Mouse (Mus musculus): ENCODE data around the gene Tmem106c. TPM values are rescaled to one million over a fixed set of nuclear protein-coding genes. Genes with fewer than 3 reads are reported as not detected.

Gene Tmem106c
- polyA plus RNA-seq, 1 experiment from 2014 or later: 52.0 TPM

DNA sequence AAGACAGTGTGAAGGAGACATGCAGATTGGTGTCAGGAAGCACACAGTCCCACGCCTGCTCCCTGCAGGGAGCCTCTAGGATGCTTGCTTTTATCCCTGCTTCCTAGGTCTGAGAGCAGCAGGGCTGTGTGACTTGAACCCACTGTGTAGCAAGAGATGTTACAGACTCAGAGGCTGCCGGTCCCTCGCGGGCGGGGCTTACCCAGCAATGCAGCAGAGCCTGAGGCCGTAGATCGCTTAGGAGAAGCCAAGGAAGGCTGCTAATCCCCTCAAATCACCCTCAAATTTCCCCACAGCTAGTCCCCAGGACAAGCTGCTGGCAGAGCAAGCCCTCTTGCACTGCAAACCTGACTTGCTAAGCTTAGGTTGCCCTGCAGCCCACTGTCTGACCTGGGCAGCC is 15.3 kb upstream of the Tmem106c start:
- Histone ChIP-seq H3K9me3 (ENCODE audit: control insufficient read depth, low read length) (no peaks in the 10 kb centered on the region), H3K4me2 (replicated peaks; ENCODE audit: low read depth, low read length) (no peak overlapping the region), H3K4me1 (replicated peaks; ENCODE audit: control insufficient read depth, insufficient read depth, low read length) (no peaks in the 10 kb centered on the region), H3K27me3 (ENCODE audit: control insufficient read depth, insufficient read depth, low read length) (no peaks in the 10 kb centered on the region), H3K27ac (ENCODE audit: low read depth, low read length) (no peak overlapping the region), H3K36me3 (ENCODE audit: control insufficient read depth, insufficient read depth, low read length) (no peaks in the 10 kb centered on the region), H3K9ac (ENCODE audit: low read depth, low read length) (no peak overlapping the region), H3K4me3 (ENCODE audit: low read depth, low read length) (no peak overlapping the region)
- DNase-seq (ENCODE audit: low spot score): no peak
- WGBS: 51% methylated on average over 7 of the region's 7 CpGs
- ATAC-seq (ENCODE audit: low FRiP score): no peak

DNA sequence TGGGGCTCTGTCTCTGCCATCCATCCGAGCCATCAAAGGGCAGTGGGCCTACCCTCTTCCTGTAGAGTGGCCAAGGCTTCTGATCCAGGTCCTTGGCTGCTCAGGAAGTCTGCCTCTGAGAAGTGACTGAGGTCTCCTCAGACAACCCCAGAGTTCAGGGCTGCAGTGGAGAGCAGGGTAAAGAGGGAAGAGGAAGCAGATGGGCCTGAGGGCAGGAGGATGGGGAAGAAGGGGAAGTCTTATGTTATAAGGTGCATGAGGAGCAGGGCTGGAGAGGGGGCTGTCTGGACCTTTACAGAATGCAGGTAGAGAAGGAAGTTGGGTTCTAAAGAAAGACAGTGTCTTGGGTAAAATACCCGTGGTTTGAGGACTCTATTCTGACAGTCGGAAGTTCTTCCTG is 14.3 kb upstream of the Tmem106c start:
- 79% methylated on average over 3 of the region's 3 CpGs for WGBS
- no peak overlapping the region for H3K9ac ChIP-seq (ENCODE audit: low read depth, low read length)

DNA sequence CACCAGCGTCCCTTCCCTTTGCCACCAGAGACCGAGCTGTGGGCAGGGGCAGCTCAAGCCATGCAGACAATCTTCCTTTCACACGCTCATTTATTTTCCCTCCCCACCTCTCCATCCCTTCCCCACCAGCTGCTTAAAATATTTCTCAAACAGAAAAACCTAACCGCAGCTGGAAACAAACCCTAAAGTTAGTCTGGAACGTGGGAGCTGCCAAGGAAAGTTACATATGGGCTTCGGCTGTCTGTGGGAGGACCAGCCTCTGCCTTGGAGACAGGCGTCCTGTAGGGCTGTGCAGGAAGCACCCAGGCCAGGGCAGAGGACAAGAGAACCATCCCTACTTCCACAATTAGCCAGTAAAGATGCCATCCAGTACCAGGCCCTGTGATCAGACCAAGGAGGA is 13.8 kb upstream of the Tmem106c start:
- no peaks in the 10 kb centered on the region for H3K27me3 ChIP-seq (ENCODE audit: control insufficient read depth, insufficient read depth, low read length)
- no peaks in the 10 kb centered on the region for H3K9me3 ChIP-seq (ENCODE audit: control insufficient read depth, low read length)
- H3K9ac ChIP-seq (ENCODE audit: low read depth, low read length): no peak overlapping the region
- no peak for ATAC-seq (ENCODE audit: low FRiP score)
- WGBS: 76% methylated on average over 7 of the region's 7 CpGs
- H3K4me3 ChIP-seq (ENCODE audit: low read depth, low read length): no peak overlapping the region
- no peak for DNase-seq (ENCODE audit: low spot score)
- no peak overlapping the region for H3K27ac ChIP-seq (ENCODE audit: low read depth, low read length)
- no peaks in the 10 kb centered on the region for H3K36me3 ChIP-seq (ENCODE audit: control insufficient read depth, insufficient read depth, low read length)
- 0 out of 2 replicates have a peak, but pooled peaks cover under 1% of the 10 kb centered on the region for H3K4me1 ChIP-seq (replicated peaks; ENCODE audit: control insufficient read depth, insufficient read depth, low read length)
- no peak overlapping the region for H3K4me2 ChIP-seq (replicated peaks; ENCODE audit: low read depth, low read length)

More for the DNA sequence above, 14.3 kb upstream of the Tmem106c start:
- H3K4me3 ChIP-seq (ENCODE audit: low read depth, low read length): no peak overlapping the region
- DNase-seq (ENCODE audit: low spot score) (no peak), ATAC-seq (ENCODE audit: low FRiP score) (no peak)
- H3K4me2 ChIP-seq (replicated peaks; ENCODE audit: low read depth, low read length): no peak overlapping the region
- no peaks in the 10 kb centered on the region for H3K27me3 ChIP-seq (ENCODE audit: control insufficient read depth, insufficient read depth, low read length)
- H3K9me3 ChIP-seq (ENCODE audit: control insufficient read depth, low read length): no peaks in the 10 kb centered on the region
- H3K27ac ChIP-seq (ENCODE audit: low read depth, low read length): no peak overlapping the region
- H3K36me3 ChIP-seq (ENCODE audit: control insufficient read depth, insufficient read depth, low read length): no peaks in the 10 kb centered on the region
- H3K4me1 ChIP-seq (replicated peaks; ENCODE audit: control insufficient read depth, insufficient read depth, low read length): no peaks in the 10 kb centered on the region

DNA sequence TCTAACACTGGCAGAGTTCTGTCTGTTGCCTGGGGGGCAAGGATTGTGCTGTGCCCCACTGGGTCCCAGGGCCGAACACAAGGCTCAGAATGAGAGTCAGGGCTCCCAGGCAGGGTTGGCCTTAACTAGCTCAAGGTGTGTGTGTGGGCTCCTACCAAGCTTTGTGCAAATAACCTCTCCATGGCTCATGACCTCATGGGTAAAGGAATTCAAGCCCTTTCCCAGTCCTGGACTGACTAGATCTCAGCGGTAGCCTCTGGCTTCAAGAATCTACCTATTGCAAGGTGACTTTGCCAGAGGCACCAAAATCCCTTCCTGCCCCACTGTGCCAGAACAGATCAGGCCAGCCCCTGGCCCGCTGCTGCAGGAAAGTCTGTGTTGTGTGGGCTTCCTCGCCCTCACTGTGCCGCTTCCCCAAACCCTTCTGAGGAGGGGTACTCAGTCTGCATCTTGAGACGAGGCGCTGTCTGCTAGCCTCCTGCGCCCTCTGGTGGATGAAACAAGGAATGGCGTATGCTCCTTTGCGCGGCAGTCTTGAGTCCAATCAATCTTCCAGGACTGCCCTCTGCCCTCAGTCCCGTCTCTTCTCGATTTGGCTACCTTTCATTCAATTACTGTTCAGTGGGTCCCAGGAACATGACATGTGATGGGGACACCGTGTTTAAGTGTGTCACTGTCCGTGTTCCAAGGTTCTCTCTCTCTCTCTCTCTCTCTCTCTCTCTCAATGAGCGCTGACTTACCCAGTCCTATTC is 11.7 kb upstream of the Tmem106c start:
- DNase-seq (ENCODE audit: low spot score): peak; percentile 90
- WGBS: 16% methylated on average over 16 of the region's 16 CpGs
- 0 out of 2 replicates have a peak, but pooled peaks cover 4% of the 10 kb centered on the region for H3K4me1 ChIP-seq (replicated peaks; ENCODE audit: control insufficient read depth, insufficient read depth, low read length)
- H3K36me3 ChIP-seq (ENCODE audit: control insufficient read depth, insufficient read depth, low read length): no peaks in the 10 kb centered on the region
- peak; percentile 56; the same call in 1 of the 2 replicates for ATAC-seq (ENCODE audit: low FRiP score)
- no peaks in the 10 kb centered on the region for H3K9me3 ChIP-seq (ENCODE audit: control insufficient read depth, low read length)
- H3K4me2 ChIP-seq (replicated peaks; ENCODE audit: low read depth, low read length): no peak overlapping the region
- no peak overlapping the region for H3K27ac ChIP-seq (ENCODE audit: low read depth, low read length)
- no peaks in the 10 kb centered on the region for H3K27me3 ChIP-seq (ENCODE audit: control insufficient read depth, insufficient read depth, low read length)
- H3K9ac ChIP-seq (ENCODE audit: low read depth, low read length): no peak overlapping the region
- no peak overlapping the region for H3K4me3 ChIP-seq (ENCODE audit: low read depth, low read length)

DNA sequence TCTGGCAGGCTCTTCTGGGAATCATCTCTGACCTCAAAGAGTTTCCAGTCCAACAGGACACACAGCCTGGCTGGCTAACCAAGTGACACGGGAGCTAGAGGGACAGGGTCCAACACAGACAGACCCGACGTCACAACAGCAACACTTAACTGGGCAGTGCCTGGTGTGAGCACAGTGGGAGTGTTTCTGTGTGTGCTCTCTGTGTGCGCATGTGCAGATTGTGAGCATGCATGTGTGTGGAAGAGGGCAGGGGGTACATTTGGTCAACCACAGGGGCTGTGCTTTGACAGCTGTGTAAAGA is 11.2 kb upstream of the Tmem106c start:
- Histone ChIP-seq H3K36me3 (ENCODE audit: control insufficient read depth, insufficient read depth, low read length) (no peaks in the 10 kb centered on the region), H3K27ac (ENCODE audit: low read depth, low read length) (no peak overlapping the region), H3K27me3 (ENCODE audit: control insufficient read depth, insufficient read depth, low read length) (no peaks in the 10 kb centered on the region), H3K4me3 (ENCODE audit: low read depth, low read length) (no peak overlapping the region), H3K4me1 (replicated peaks; ENCODE audit: control insufficient read depth, insufficient read depth, low read length) (0 out of 2 replicates have a peak, but pooled peaks cover 4% of the 10 kb centered on the region), H3K4me2 (replicated peaks; ENCODE audit: low read depth, low read length) (no peak overlapping the region), H3K9ac (ENCODE audit: low read depth, low read length) (no peak overlapping the region), H3K9me3 (ENCODE audit: control insufficient read depth, low read length) (no peaks in the 10 kb centered on the region)
- 0 out of 2 replicates have a peak, but pooled peaks have one; percentile 35 for ATAC-seq (ENCODE audit: low FRiP score)
- WGBS: 68% methylated on average over 4 of the region's 4 CpGs
- DNase-seq (ENCODE audit: low spot score): no peak

DNA sequence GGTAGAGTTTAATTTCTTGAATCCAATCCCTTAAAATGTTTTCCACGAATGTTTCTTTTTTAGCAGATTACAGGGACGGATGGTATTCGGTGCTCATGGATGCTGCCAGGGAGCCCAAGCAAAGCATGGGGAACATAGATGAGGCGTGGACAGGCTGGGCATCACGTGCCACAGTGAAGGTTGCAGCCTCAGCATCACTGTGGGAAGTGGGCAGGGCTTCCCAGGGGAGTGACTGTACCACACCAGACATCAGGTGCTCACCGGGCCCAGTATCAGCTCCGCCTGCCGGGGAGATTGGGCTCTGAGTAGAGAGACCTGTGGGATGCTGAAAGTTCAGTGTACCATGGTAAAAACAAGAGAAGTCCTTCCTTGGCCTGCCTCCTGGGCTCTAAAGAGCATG is 9.3 kb upstream of the Tmem106c start:
- Histone ChIP-seq H3K9ac (ENCODE audit: low read depth, low read length) (no peak overlapping the region), H3K36me3 (ENCODE audit: control insufficient read depth, insufficient read depth, low read length) (no peaks in the 10 kb centered on the region), H3K4me1 (replicated peaks; ENCODE audit: control insufficient read depth, insufficient read depth, low read length) (0 out of 2 replicates have a peak, but pooled peaks cover 4% of the 10 kb centered on the region), H3K27ac (ENCODE audit: low read depth, low read length) (no peak overlapping the region), H3K9me3 (ENCODE audit: control insufficient read depth, low read length) (no peaks in the 10 kb centered on the region), H3K4me2 (replicated peaks; ENCODE audit: low read depth, low read length) (no peak overlapping the region), H3K27me3 (ENCODE audit: control insufficient read depth, insufficient read depth, low read length) (no peaks in the 10 kb centered on the region), H3K4me3 (ENCODE audit: low read depth, low read length) (no peak overlapping the region)
- WGBS: 84% methylated on average over 8 of the region's 8 CpGs
- ATAC-seq (ENCODE audit: low FRiP score): no peak
- no peak for DNase-seq (ENCODE audit: low spot score)

DNA sequence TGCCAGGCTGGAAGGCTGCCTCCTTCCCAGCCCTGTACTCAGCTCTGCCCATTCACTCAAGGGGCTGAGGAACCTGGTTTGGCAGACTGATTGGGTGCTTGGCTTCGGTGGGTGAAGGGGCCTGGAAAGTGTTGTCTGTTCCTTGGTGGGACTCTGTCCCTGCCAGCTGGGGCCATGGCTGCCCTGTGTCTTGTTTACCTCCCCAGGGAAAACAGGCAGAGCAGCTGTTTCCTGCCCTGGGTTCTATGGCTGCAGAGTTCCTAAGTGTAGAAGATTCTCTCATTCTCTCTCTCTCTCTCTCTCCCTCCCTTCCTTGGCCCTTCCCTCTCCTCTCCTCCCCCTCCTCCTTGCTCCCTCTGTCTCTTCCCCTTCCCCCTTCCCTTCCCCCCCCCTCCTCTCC is 8.7 kb upstream of the Tmem106c start:
- Histone ChIP-seq H3K27me3 (ENCODE audit: control insufficient read depth, insufficient read depth, low read length) (no peaks in the 10 kb centered on the region), H3K4me3 (ENCODE audit: low read depth, low read length) (no peak overlapping the region), H3K27ac (ENCODE audit: low read depth, low read length) (no peak overlapping the region), H3K9ac (ENCODE audit: low read depth, low read length) (no peak overlapping the region), H3K36me3 (ENCODE audit: control insufficient read depth, insufficient read depth, low read length) (no peaks in the 10 kb centered on the region), H3K9me3 (ENCODE audit: control insufficient read depth, low read length) (no peaks in the 10 kb centered on the region), H3K4me2 (replicated peaks; ENCODE audit: low read depth, low read length) (no peak overlapping the region), H3K4me1 (replicated peaks; ENCODE audit: control insufficient read depth, insufficient read depth, low read length) (0 out of 2 replicates have a peak, but pooled peaks cover 4% of the 10 kb centered on the region)
- DNase-seq (ENCODE audit: low spot score) (no peak), ATAC-seq (ENCODE audit: low FRiP score) (no peak)
- WGBS: 100% methylated on average over 1 of the region's 1 CpGs

DNA sequence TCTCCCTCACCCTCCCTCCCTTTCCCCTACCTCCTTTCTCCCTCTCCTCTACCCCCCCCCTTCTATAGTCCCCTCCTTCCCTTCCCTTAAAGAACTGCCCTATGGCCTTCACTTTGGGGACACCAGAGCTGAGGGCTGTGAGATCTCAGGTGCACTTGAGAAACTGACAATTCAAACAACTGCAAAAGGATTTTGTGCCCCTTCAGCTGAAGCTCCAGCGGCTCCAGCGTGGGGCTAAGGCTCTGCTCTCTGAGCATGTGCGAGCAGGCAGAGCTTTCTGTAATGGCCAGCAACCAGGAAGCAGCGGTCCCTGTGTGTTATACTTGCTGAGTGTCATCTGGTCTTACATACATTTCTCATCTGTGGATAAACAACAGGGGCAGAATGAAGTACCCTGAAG is 8.3 kb upstream of the Tmem106c start:
- Histone ChIP-seq H3K4me1 (replicated peaks; ENCODE audit: control insufficient read depth, insufficient read depth, low read length) (0 out of 2 replicates have a peak, but pooled peaks cover 4% of the 10 kb centered on the region), H3K9me3 (ENCODE audit: control insufficient read depth, low read length) (no peaks in the 10 kb centered on the region), H3K9ac (ENCODE audit: low read depth, low read length) (no peak overlapping the region), H3K27me3 (ENCODE audit: control insufficient read depth, insufficient read depth, low read length) (no peaks in the 10 kb centered on the region), H3K4me2 (replicated peaks; ENCODE audit: low read depth, low read length) (no peak overlapping the region), H3K4me3 (ENCODE audit: low read depth, low read length) (no peak overlapping the region), H3K27ac (ENCODE audit: low read depth, low read length) (no peak overlapping the region), H3K36me3 (ENCODE audit: control insufficient read depth, insufficient read depth, low read length) (no peaks in the 10 kb centered on the region)
- ATAC-seq (ENCODE audit: low FRiP score): no peak
- 21% methylated on average over 4 of the region's 4 CpGs for WGBS
- DNase-seq (ENCODE audit: low spot score): no peak

DNA sequence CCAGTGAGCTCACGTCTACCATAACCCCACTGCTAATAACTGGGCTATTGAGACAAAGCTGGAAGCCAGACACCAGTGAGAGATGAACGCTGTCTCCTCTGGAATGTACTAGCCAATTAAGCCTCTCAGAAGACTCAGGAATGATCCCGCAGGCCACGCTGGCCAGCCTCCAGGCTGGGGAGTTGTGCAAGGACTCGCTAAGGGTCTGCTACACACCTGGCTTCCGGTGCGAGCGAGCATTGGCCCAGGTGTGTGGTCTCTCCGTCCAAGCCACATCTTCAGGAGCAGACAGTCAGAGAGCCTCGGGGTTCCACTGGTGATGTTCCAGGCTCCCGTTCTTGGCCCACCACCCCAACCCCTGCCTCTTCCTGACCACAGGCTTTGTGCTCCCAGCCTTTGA is 7.6 kb upstream of the Tmem106c start:
- H3K27me3 ChIP-seq (ENCODE audit: control insufficient read depth, insufficient read depth, low read length): no peaks in the 10 kb centered on the region
- DNase-seq (ENCODE audit: low spot score) (no peak), ATAC-seq (ENCODE audit: low FRiP score) (no peak)
- H3K9ac ChIP-seq (ENCODE audit: low read depth, low read length): no peak overlapping the region
- no peak overlapping the region for H3K4me3 ChIP-seq (ENCODE audit: low read depth, low read length)
- H3K4me1 ChIP-seq (replicated peaks; ENCODE audit: control insufficient read depth, insufficient read depth, low read length): 0 out of 2 replicates have a peak, but pooled peaks cover 4% of the 10 kb centered on the region
- H3K9me3 ChIP-seq (ENCODE audit: control insufficient read depth, low read length): no peaks in the 10 kb centered on the region
- H3K4me2 ChIP-seq (replicated peaks; ENCODE audit: low read depth, low read length): no peak overlapping the region
- no peaks in the 10 kb centered on the region for H3K36me3 ChIP-seq (ENCODE audit: control insufficient read depth, insufficient read depth, low read length)
- 79% methylated on average over 11 of the region's 11 CpGs for WGBS
- H3K27ac ChIP-seq (ENCODE audit: low read depth, low read length): no peak overlapping the region

Data from hindbrain, embryonic 11.5 days (tissue).